Mouse (Mus musculus) thymus, adult 18-20 months (tissue): ENCODE results near the gene Tbx15.

Experiments
- DNase-seq, 2 experiments: peaks; one replicate each; pipeline ENCODE4 v3.0.0; 2022; ENCODE audit warnings: mixed read lengths in 2 of 2

Tbx15 gene

GRCm38 (mm10) chr3:99240213-99240720 is at the start of gene Tbx15:
Tbx15 (plus strand) TSS chr3:99240381.
- no peak for DNase-seq

DNA sequence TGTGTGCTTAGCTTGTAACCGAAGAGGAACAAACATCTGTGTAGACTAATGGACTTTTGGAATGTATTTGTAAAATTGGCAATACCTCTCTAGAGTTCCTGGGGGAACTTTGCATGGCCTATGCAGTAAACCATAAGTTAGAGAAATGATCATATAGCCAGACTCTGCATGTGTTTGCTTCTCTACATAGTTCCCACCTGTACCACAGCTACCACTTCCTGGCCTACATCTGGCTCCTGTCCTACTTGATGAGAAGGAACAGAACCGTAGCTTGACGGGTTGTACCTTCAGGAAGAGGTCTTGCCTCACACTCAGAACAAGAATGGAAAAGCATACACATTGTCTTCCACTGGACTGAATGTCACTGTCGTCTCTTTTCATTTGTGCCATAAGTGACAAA is 46.6 kb upstream of the Tbx15 start:
- DNase-seq = peak; percentile 16 to 58

DNA sequence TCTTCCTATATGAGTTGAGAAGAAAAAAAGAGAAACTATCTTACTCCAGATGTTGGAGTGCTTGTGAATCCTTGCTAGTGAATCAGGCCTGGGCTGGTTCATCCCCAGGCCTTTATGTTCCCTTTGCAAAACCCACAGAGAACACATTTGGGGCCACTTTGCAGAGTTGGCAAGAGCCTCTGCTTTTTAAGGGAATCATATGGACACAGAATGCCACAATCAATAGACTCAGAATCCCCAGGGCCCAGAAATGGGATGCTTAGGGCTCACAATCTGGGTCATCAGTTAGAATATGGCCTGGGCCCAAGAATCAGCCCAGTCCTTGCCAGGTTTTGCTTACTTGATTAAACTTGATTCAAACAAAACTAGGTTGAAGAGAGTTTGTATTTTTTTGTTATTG is 36.9 kb upstream of the Tbx15 start:
- no peak for DNase-seq

DNA sequence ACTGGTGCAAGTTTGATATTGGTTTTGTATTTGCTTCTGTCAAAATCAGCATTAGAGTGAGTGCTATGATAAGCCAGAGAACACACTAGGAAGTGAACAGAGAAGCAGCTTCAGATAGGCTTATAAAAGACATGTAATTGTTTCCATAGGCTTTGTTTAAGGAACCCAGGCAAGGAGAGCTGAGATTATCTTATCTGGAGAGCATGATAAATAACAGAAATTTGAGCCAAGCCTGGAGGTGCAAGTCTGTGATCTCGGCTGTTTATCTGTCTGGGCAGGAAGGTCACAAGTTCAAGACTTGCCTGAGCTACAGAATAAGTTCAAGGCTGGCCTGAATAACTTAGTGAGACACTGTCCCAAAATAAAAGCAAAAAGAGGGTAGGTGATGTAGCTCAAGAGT is 31.8 kb upstream of the Tbx15 start:
- DNase-seq = no peak

- DNase-seq = no peak
These were observed 29.0 kb upstream of the Tbx15 start for GRCm38 (mm10) chr3:99211105-99211698.

DNA sequence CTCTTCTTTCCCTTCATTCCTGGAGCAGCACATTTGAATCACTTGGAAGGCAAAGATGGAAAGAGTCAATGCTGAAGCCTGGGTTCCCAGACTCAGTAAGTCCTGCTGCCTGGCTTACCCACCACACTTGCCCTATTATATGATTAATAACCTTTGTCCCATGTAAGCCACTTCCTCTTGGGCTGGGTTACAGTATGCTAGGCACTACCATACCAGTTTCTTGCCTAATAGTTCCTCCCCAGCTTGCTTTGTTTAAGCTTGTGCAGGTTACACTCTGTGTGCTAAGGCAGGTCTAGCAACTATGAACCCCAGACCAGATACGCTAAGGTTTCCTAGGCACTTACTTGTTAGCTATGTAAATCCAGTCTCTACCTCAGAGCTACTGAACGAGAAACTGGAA is 12.4 kb upstream of the Tbx15 start:
- DNase-seq = no peak

DNA sequence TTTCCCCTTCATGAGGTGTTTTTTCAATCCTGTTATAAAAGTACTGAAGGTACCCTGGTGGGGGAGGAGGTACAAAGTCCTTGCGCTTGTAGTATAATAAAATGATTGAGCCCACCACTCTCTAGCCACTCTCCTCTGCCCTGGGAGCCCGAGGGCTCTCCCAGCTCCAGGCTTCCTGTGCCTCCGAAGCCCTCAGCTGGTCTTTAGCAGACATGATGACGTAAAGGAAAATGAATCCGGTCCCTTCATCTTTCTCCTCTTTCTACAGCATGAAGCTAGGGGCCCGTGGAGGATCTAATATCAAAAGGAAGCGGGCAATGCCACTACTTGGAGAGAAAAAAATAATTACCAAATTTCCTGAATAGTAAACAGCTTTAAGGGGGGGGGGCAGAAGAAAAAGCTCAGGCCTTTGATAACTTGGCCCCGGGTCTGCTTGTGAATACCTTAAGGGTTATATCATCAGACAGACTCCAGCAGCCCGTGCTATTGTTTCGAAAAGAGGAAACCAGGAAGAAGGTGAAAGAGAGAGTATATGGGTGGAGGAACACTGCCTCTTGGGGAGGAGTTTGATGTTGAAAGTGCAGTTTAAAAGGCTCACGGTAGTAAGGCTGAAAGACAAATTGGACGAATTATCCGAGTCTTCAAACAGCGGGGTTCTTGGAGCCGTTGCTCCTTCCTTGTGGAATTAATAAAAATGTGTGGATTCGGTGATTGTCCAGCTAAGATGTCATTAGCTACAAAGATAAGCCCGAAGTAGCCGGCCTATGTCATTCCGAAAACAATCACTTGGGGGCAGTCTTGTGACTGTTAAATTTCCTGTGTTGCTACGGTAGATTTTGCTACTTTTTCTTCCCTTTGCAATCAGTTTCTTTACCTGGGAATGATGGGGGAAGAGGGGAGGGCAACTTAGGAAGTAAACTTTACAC is 6.5 kb upstream of the Tbx15 start:
- no peak for DNase-seq

- no peak for DNase-seq
These were observed 5.8 kb upstream of the Tbx15 start for GRCm38 (mm10) chr3:99234319-99234869.

DNA sequence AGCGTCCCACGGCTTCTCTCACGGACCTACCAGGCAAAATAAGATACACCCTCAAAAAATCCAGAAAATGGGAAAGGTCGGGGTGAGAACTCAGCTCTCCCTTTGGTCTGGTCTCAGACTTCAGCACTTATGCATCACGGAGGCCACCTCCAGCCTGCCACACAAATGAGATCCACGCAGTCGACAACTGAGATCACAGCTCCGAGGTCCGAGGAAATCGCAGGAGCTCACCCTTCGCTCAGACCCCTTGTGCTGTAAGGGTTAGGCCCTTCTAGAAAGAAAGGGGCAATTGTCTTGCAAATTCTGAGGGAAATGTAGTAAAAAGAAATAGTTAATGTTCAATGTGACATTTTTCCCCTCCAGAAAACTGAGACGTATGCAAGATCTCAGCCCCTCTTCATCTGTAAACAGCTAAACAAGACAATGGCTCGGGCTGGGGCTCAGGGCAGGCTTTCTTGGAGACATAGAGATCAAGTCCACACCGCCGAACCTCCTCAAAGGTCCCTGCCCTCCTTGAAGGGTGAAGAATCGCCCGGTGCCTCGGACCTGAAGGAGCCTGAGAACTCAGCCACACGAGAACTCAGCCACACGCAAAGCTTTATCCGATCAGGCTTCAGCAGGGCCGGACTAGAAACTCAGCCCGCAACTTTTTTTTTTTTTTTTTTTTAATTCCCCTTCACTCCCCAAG is 4.9 kb upstream of the Tbx15 start:
- no peak for DNase-seq

GRCm38 (mm10) chr3:99235804-99236755 is 4.1 kb upstream of the Tbx15 start:
- DNase-seq = no peak

GRCm38 (mm10) chr3:99238691-99239090 is 1.5 kb upstream of the Tbx15 start:
- DNase-seq = no peak

DNA sequence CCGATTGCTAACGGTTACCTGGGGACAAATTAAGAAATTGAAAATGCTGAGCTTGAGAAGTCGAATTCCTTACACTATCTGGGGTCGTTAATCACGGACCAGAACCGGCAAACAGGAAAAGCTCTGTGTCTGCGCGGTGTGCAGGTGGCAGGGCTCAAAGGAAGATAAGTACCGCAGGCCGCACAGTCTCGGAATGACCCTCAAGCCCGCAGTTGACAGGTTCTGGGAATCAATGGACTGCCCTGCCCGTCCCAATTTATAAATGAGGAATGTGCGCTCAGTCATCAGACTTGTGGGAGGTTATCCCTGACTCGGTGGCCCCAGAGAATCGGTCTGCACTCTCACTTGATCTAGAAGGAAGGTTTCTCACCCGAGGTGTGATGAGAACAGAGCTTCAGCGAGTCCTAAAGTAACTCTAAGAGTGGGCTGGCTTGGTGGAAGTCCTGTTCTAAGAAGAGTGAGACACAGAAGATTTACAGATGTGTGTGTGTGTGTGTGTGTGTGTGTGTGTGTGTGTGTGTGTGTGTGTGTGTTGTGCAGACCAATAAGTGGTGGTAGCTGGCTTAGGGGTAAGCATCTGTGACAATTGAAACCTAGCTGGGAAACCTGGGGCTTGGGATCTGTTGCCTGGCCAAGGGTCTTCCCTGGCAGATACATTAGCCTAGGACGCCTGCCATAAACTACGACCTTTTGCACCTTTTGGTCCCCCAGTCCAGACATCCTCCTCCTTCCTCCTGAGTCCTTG is 708 bp upstream of the Tbx15 start:
- DNase-seq = no peak

DNA sequence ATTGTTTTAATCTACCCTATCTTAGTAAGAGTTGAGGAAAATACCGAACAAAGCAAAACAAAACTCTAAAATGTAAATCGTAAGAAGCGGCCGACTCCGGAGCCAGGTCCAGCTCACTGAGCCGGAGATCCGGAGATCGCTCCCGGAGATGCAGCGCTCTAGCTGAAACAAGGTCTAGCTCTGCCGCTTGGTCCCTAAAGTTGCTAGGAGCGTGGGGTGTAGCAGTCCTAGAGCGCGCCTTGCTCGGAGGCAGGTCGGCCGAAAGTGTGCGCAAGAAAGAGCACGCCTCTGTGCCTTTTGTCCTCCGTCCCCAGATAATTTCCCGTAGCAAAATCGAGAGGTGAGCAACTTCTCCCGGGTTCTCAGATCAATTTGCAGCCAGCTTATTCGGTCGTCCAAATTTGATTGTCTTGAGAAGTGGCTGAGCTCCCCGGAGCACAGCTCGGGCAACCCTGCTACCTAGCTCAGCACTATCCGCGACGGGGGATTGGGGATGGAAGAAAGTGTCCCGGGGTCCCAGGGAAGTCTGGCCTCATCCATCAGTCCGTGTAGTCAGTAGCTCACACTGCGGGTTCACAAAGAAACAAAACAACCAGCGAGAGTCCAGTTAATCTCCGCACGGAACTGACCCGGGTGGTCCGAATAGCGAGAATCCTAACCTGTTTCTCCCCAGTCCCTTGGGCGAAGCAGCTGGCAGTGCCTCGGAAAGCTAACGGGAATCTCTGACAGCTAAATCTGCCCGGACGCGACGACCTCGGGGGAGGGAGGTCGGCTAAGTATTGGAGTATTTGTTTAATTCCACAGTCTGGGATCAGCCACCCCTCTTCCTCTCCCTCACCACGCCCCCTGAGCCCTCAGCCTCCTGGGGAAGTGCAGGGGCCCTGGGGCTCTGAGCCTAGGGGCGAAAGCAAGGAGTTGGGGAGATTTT is 894 bp downstream of the Tbx15 start:
- no peak for DNase-seq

DNA sequence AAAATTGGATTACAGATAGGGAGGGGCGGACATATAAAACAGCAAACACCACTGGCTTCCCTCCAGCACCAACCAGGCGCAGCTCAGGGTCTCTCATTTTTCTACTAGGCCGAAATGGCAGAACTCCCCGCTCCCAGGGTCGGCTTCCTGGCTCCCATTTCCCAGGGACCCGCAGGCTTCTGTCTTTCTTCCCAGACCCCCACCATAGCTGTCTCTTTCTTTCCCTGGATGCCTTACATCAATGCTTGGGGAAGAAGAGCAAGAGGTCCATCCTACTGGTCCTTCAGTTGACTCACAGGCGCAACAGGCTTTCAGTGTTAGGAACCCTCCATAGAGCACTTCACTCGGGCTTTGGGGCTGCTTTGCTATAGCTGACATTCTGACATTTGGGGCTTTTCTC is 2.3 kb downstream of the Tbx15 start:
- no peak for DNase-seq

- no peak for DNase-seq
These were observed 5.2 kb downstream of the Tbx15 start for GRCm38 (mm10) chr3:99245341-99245740.

GRCm38 (mm10) chr3:99246629-99247028 is 6.4 kb downstream of the Tbx15 start:
- no peak for DNase-seq

GRCm38 (mm10) chr3:99247586-99247985 is 7.4 kb downstream of the Tbx15 start:
- no peak for DNase-seq

- no peak for DNase-seq
These were observed 8.0 kb downstream of the Tbx15 start for GRCm38 (mm10) chr3:99247996-99248801.
